Mouse (Mus musculus) hematopoietic stem cell, adult 5-6 weeks (primary cell): ENCODE measurements around the gene Fam181b. TPM values are rescaled to one million over a fixed set of nuclear protein-coding genes. Genes with fewer than 3 reads are reported as not detected.

Source experiments
- ATAC-seq, 2 experiments: fragments of 125-278 bp in 1 of 2; replicated peaks in 1 of 2; 2 replicates each; pipeline ENCODE4 v1.8.0; 2016 to 2017; ENCODE audit warnings: inconsistent platforms in 2 of 2, mild to moderate bottlenecking in 2 of 2, moderate number of reproducible peaks in 2 of 2, low read depth in 1 of 2, moderate TSS enrichment in 1 of 2; ENCODE audit not compliant: low FRiP score in 2 of 2, poor library complexity in 2 of 2, severe bottlenecking in 2 of 2, insufficient read depth in 1 of 2, low TSS enrichment in 1 of 2
- total RNA-seq: library from RNA; stranded (forward); fragments of 172-1452, 232-1000 nt; gene quantifications from 2 replicates; pipeline ENCODE4 v1.2.3, GENCODE M21; 2017

Fam181b gene
- total RNA-seq, 1 experiment from 2014 or later = 1.6 TPM

- no peak for ATAC-seq
These were observed 30.8 kb downstream of the Fam181b start for GRCm38 (mm10) chr7:93110370-93110965.

DNA sequence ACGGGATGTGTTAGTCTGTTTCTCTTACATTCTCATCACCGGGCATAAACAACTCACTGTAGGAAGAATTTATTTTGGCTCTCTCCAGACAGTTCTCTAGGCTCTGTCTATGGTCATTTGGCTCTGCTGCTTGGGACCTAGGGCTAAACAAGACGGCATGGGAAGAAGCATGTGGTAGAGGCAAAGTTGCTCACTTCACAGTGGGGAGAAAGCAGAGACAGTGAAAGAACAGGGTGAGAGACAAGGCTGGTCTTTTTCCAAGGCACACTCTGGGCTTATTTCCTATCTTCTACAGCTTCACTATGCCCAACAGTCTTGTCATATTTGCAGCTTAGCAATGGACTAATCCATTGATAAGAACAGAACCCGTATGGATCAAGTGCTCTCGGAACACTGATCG lies 31.4 kb downstream of the Fam181b start:
- no peak for ATAC-seq

DNA sequence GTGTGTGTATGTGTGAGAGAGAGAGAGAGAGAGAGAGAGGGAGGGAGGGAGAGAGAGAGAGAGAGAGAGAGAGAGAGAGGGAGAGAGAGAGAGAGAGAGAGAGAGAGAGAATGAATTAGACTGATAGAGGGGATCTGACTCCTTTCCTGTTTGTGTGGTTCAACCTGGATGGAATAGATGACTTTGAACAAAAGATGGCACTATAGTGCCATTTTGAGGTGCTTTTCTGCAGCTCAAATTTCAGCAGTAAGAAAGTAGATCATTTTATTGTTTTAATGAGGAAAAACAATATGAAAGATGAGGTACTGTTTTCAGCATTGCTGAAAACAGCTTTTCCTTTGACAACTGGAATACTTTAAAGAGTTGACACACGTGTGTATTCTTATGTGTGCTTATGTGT lies 37.9 kb downstream of the Fam181b start:
- no peak; a peak in 1 of 4 replicates for ATAC-seq

GRCm38 (mm10) chr7:93123936-93124335 lies 44.3 kb downstream of the Fam181b start:
- peak; percentile 93 for ATAC-seq

Other genes with a start within 250 kb of the Fam181b start
- gene Ddias, start 205.6 kb upstream of the Fam181b start, total RNA-seq = 10.6 and 23.7 TPM in 2 replicates
- 38.1 and 58.5 TPM in 2 replicates for gene Prcp, start 205.4 kb upstream of the Fam181b start, total RNA-seq